Mouse (Mus musculus): ENCODE measurements at regions not wholly inside any gene's neighbourhood (a gene's known extent, or its start where the extent isn't known, plus 50 kb on each side); places are given as distances from the start of the nearest gene placed in this dataset.

- no peak for ATAC-seq (replicated peaks; ENCODE audit: low read depth, poor library complexity, severe bottlenecking)
Observed at GRCm38 (mm10) chr11:112976914-112977785, 195.1 kb downstream of the Sox9 start.

GRCm38 (mm10) chr11:112978884-112979283, 196.9 kb downstream of the Sox9 start:
- ATAC-seq (replicated peaks; ENCODE audit: low read depth, poor library complexity, severe bottlenecking) = 0 out of 2 replicates have a peak, but pooled peaks have one; percentile 31

GRCm38 (mm10) chr11:112979413-112979812, 197.4 kb downstream of the Sox9 start:
- ATAC-seq (replicated peaks; ENCODE audit: low read depth, poor library complexity, severe bottlenecking) = no peak

GRCm38 (mm10) chr11:112982165-112982801, 200.3 kb downstream of the Sox9 start:
- no peak for ATAC-seq (replicated peaks; ENCODE audit: low read depth, poor library complexity, severe bottlenecking)

- ATAC-seq (replicated peaks; ENCODE audit: low read depth, poor library complexity, severe bottlenecking) = no peak
Observed at GRCm38 (mm10) chr11:112982802-112983591, 201.0 kb downstream of the Sox9 start.

- ATAC-seq (replicated peaks; ENCODE audit: low read depth, poor library complexity, severe bottlenecking) = no peak
Observed at GRCm38 (mm10) chr11:112986029-112986573, 204.1 kb downstream of the Sox9 start.

GRCm38 (mm10) chr11:112987782-112988181, 205.8 kb downstream of the Sox9 start:
- ATAC-seq (replicated peaks; ENCODE audit: low read depth, poor library complexity, severe bottlenecking) = no peak

- no peak for ATAC-seq (replicated peaks; ENCODE audit: low read depth, poor library complexity, severe bottlenecking)
Observed at GRCm38 (mm10) chr11:112988900-112989299, 206.9 kb downstream of the Sox9 start.

GRCm38 (mm10) chr11:112989981-112990512, 208.0 kb downstream of the Sox9 start:
- ATAC-seq (replicated peaks; ENCODE audit: low read depth, poor library complexity, severe bottlenecking) = no peak

- no peak for ATAC-seq (replicated peaks; ENCODE audit: low read depth, poor library complexity, severe bottlenecking)
Observed at GRCm38 (mm10) chr11:112990751-112991150, 208.7 kb downstream of the Sox9 start.

- no peak for ATAC-seq (replicated peaks; ENCODE audit: low read depth, poor library complexity, severe bottlenecking)
Observed at GRCm38 (mm10) chr11:112991862-112992261, 209.8 kb downstream of the Sox9 start.

GRCm38 (mm10) chr11:112998777-112999583, 217.0 kb downstream of the Sox9 start:
- no peak for ATAC-seq (replicated peaks; ENCODE audit: low read depth, poor library complexity, severe bottlenecking)

- no peak for ATAC-seq (replicated peaks; ENCODE audit: low read depth, poor library complexity, severe bottlenecking)
Observed at GRCm38 (mm10) chr11:113001071-113001470, 219.0 kb downstream of the Sox9 start.

- ATAC-seq (replicated peaks; ENCODE audit: low read depth, poor library complexity, severe bottlenecking) = no peak
Observed at GRCm38 (mm10) chr11:113005895-113006294, 223.9 kb downstream of the Sox9 start.

- no peak for ATAC-seq (replicated peaks; ENCODE audit: low read depth, poor library complexity, severe bottlenecking)
Observed at GRCm38 (mm10) chr11:113008521-113008920, 226.5 kb downstream of the Sox9 start.

GRCm38 (mm10) chr11:113009376-113009775, 227.4 kb downstream of the Sox9 start:
- no peak for ATAC-seq (replicated peaks; ENCODE audit: low read depth, poor library complexity, severe bottlenecking)

GRCm38 (mm10) chr11:113010906-113011305, 228.9 kb downstream of the Sox9 start:
- ATAC-seq (replicated peaks; ENCODE audit: low read depth, poor library complexity, severe bottlenecking) = no peak

- no peak for ATAC-seq (replicated peaks; ENCODE audit: low read depth, poor library complexity, severe bottlenecking)
Observed at GRCm38 (mm10) chr11:113014186-113015010, 232.4 kb downstream of the Sox9 start.

Data from common myeloid progenitor, adult 5-6 weeks (primary cell).